Mouse (Mus musculus): ENCODE measurements at regions not wholly inside any gene's neighbourhood (a gene's known extent, or its start where the extent isn't known, plus 50 kb on each side); places are given as distances from the start of the nearest gene placed in this dataset.

DNA sequence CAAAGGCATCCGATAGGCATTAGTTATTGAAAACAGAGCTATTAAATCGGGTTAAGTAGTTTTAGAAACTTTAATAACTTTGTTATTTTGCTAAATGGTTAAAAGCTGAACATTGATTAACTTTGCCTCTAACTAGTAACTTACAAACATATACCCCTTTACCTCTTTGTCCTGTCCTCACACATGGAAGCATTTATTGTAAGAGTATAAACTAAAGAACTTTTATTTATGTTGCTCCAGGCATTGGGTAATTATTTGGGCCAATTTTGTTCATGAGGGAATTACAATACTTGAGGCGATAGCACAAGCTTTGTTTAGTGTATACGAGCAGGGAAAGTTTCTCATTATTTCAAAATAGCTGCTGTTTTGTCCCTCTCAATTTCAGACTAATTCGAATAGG lies 328.4 kb upstream of the Gm9008 start:
- no peak for DNase-seq (ENCODE audit: low spot score)

DNA sequence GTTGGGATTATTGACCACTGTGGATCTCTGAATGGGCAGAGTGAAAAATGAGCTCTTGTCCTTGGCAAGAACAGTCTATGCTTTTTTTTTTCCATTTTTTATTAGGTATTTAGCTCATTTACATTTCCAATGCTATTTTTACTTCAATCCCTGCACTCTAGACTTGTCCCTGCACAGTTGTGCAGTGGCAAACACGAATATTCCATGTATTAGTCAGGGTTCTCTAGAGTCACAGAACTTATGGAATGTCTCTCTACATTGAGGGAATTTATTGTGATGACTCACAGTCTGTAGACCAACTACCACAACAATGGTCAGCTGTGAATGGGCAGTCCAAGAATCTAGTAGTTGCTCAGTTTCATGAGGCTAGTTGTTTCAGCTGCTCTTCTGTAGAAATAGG lies 305.4 kb upstream of the Gm9008 start:
- DNase-seq (ENCODE audit: low spot score), result no peak

DNA sequence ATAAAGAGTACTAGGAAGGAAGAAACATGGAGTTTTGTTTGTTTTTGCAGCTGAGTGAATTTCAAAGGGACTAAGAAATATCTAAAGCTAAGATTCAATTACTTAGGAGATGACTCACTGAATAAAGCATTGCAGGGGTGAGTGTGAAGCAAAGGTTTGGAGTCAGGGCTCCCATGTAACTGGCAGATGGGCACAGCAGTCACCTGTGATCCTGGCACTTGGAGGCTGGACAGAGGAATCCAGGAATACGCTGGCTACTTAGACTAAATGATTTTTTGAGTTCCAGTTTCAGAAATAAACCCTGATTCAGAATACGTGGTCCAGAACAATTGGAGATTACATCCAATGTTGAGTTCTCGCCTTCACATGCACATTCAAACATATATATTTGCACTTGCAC lies 282.6 kb upstream of the Gm9008 start:
- no peak for DNase-seq (ENCODE audit: low spot score)

DNA sequence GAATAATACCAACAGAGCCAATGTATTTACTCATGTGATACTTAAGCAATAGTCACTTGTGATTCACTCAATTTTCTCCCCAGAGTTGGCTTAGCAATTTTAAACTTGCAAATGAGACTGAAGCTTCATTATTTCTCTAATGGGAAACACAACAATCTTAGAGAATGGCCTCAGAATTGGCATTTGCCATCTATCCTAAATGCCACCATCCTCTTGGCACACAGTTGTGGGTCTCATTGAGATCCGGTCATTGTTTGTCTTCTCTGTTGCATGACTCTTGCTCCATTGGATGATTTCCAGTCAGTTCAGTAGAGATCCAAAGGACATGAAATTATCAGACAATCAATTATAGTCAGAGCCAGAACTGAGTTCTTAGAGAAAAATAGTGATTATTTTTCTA lies 280.6 kb upstream of the Gm9008 start:
- DNase-seq (ENCODE audit: low spot score), result no peak

DNA sequence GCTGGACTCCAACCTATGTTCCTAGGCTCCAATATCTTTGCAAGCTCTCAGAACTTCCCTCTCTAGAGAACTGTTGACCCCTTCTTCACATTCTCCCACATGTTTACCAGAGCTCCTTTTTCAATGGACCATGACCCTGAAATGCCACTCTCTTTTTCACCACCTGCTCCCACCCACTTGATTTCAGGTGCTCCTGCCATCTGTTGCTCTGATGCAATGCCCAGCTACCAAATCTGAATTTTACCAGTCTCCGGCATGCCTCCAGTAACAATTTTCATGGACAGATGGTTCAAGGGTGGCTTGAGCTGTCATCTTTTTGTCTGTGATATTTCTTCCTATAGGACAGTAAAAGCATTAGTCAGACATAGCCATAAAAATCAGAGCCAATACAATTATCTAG lies 279.5 kb upstream of the Gm9008 start:
- DNase-seq (ENCODE audit: low spot score), result no peak

DNA sequence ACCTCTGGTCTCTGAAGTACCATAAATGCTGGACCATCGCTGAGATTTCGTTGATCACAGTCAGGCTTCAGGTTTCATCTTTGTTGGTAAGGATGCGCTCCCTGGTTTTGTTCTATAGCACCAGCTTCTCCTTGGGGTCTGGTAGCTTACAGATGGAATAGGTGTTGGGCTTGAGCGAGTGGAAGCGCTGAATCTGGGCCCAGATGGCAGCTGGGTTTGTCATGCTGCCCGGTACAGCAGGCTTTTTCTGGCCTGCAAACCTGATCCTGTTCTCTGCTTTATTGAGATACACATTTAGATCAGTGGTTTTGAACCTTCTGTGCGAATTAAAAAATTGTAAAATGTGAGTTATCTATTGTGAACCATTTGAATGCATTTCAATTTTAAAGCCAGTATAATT lies 266.3 kb upstream of the Gm9008 start:
- no peak for DNase-seq (ENCODE audit: low spot score)

DNA sequence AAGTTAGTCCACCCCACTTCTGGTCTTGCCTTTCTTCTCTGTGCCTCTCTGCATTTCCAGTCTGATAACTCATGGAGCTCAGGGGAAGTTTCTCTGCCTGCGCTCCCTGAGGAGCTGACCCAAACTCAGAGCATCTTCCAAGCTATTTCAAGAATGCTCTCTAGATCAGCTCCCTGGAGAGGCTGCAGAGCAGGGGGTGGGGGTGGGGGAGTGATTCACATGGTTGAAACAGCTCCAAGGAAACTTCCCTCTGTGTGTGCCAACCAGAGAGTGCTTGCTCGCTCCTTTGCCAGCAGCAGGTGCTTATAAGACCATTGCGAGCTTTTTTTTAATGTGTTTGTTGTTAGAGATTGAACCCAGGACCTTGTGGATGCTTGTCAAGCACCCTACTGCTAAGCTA lies 257.3 kb upstream of the Gm9008 start:
- peak; percentile 2 for DNase-seq (ENCODE audit: low spot score)

Measured in lung, postnatal 25 days (tissue).